Mouse (Mus musculus): ENCODE results near the gene Il21r.

The Il21r gene

DNA sequence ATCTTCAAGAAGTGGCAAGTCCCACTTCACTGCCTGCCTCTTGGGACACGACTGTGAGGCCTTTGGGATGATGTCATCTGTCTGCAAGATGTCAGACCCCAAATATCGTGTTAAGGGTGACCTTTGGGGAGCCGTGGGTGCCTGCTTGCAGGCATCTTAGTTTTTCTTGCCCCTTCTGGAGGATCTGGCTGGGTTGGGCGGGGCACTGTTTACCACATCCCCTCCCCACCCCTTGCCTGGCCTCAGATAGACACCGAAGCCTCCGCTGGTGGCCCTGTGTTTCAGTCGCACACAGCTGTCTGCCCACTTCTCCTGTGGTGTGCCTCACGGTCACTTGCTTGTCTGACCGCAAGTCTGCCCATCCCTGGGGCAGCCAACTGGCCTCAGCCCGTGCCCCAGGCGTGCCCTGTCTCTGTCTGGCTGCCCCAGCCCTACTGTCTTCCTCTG, at the start of gene Il21r:
TSS of gene Il21r (plus strand) at position 245 of the 447 bp plus-strand sequence.
- DNase-seq (ENCODE audit: low spot score in 2 of 2): no peak

DNA sequence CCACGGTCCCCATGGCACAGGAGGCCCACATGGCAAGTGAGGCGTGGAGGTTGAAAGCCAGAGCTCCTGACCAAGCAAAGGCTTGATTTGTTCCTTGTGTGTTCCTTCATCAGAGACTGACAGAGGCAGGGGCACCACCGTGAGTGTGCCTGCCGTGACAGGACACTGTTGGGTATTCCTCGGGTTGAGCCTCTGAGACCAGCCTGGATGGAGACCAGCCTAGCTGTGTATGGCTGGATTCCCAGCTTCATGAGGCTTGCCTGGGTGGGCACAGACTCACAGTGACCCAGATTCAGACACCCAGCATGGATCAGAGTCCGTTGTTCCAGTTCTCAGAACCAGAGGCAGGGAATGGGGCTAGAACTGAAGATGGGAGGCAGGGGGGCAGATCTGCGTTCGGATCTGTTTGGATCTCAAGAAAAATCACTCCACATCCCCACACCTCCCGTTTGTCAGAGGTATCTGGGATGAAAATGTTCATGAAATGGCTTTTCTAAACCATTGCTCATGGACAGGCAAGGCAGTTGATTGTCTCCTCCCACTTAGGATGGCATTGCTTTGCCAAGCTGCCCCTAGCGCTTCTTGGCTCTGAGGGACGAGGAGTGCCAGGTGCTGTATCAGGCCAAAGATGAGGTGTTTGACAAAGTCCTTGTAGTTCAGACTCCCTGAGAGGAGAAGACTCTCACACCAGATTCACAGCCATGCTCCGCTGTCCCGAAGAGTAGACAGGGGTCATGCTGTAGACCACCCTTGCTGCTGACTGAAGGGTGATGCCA, 49.4 kb upstream of the Il21r start:
- DNase-seq (ENCODE audit: low spot score in 2 of 2): no peak

DNA sequence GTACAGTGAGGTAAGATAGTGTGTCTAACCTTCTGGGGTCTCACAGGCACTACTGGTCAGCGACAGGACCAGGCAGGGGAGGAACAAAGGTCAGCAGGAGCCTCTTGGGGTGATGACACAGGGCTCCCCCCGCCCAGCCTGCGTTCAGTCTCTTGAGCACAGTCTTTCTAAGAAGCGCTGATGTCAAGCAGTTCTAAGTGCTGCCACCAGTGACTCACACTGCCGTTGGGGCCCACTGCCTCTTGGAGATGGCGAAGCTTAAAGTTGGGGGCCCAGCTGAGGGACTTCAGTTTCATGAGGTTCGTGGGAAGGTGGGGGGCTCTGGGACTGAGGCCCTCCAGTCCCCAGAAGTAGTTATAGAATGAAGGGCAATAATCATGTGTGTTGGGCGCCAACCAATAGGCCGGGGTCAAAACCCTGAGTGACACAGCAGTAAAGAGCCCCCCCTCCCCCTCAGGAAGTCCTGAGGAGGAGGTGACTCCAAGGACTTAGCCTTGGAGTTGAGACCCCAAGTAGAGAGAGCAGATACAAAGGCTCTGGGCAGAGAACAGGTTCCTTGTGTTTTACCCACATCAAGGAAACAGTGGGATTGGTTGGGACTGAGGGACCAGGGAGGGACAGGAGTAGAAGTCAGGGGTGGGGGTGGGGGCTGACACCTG, 48.6 kb upstream of the Il21r start:
- no peak for DNase-seq (ENCODE audit: low spot score in 2 of 2)

DNA sequence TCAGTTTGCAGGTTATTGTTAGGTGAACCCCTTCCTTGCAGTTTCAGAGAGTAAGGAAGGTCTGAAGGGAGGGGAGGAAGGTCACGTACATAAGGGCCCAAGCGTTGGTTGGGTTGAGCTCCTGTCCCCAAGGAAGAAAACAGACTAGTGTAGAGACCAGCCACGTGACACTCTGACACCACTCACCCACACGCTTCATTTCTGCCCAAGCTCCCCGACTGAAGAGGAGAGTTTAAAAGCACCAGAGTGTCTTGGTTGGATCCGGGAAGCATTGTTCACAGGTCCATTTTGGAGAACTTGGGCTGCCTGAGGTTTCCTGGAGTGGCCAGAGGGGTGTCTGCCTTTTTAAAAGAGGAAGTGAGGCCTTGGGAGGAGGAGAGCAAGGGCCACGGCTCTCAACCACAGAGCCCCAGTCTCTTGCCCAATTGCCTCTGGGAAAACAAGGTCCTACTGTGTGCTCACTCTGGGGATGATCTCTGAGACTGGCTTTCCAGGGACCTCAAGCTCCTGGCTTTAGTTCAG, 47.8 kb upstream of the Il21r start:
- DNase-seq (ENCODE audit: low spot score in 2 of 2): no peak

DNA sequence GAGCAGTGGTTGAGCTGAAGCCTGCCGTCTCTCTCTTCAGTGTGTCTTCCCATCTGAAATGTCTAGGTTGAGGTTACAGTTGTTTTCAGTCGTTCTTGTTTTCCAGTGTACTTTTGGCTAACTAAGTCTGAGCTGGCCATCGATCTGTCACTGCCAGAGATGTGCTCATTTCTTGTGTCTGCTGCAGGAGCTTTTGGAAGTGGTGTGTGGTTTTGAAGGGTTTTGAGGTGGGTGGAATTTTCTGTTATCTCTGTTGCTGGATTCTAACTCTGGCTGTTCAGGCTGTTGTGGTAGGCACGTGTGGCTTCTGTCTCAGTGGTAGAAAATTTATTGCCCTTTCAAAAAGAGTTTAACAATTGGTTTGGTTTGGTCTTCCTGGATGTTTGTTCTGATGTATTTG, 47.1 kb upstream of the Il21r start:
- no peak for DNase-seq (ENCODE audit: low spot score in 2 of 2)

DNA sequence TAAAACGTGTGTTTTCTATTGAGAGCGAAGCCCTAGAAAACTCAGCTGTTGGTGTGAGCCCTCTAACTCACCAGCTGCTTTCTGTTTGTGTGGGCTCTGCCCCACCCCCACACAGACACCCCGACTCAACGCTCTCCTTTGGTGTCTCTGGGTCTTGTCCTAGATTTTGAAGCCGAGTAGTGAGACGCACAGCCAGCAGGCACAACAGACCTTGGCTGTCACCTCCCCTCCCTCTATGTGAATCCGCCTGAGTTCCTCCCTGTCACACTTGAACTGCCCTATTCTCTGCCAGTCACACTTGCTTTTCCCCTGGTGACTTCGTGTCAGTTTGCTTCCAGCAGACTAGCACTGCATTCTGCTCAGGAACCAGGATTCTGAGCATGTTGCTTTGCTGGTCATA, 46.4 kb upstream of the Il21r start:
- no peak for DNase-seq (ENCODE audit: low spot score in 2 of 2)

DNA sequence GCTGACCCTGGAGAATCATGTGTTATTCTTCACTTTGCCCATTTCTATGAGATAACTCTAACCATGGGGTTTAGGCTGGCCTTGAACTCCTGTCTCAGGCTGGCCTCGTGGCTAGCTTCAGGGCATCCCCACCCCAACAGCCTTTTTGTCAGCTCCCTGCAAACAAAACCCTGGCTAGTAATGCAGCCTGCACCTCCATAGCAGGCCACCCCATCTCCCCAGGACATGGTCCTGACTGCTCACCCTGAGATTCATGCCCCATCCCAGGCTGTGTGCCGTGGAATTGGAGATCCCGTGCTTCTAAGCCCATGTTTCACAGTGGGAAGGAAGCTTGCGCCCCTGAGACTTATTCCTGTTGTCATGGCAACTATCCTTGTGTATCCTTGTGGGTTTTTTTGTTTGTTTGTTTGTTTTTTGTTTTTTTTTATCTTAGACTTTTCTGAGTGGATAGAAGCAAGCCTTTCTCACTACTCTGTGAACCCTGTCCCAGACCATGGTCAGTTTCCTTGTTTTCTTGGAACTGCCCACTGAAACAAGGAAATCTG, 44.8 kb upstream of the Il21r start:
- DNase-seq (ENCODE audit: low spot score in 2 of 2): no peak

DNA sequence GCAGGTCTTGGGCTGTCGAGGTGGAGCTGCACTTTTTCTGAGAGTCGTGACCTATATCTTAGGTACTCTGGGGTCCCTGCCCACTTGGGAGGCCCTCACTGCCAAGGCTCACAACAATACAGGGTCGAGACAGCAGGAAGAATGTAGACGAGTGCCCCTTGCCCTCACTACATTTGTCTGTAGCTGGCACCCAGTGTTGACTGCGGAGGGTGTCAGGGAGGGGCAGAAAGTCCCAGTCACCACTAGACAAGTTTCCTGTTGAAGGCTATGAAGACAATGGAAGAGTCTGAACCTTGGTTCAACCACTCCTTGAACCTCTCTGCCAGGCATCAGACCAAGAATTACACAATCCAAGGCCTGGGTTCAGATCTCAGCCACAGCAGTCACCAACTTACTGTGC, 44.2 kb upstream of the Il21r start:
- DNase-seq (ENCODE audit: low spot score in 2 of 2): no peak

DNA sequence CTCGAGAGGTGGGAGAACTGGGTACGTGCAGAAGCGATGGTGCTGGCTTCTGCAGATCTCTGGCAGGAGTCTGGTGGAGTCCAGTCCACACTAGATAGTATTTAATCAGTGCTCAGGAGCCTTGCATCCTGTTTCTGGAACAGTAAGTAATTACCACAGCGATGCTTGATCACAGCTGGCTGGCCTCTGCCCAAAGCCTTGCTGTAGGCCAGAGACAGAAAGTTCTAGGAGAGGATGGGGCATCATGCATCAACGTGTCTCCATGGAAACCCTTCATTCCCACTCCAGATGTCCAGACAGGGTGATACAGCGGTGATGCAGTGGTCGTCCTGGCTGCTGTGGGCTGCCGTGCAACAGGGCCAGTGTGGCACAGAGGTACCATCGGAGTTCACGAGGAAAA, 43.7 kb upstream of the Il21r start:
- no peak for DNase-seq (ENCODE audit: low spot score in 2 of 2)

DNA sequence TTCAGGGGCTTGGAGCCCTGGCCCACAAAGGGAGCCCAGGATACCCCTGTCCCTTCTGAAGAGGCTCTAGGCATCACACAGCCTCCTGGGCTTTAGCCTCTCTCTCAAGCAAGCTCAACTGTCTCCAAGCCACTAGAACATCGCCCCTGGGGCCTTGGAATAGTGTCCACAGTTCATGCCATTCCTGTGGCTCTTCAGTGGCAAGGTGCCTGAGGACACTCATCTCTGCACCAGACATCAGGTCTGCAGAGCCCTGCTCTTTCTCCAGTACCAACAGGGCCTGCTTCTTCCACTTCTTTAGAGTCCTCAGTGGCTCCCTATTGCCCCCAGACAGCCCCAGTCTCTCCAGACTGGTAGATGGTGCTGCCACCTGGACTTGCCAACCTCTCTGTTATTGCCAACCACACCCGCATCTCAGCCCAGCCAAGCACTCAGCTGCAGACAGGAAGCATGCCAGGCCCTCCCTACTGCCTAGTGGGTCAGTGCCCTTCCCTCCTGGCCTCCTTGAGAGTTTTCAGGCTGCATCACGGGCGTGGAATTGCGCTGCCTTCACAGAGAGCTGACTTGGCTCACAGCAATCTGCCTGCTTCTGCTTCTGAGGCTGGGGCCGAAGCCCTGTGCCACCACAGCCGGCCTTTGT, 43.0 kb upstream of the Il21r start:
- no peak for DNase-seq (ENCODE audit: low spot score in 2 of 2)

DNA sequence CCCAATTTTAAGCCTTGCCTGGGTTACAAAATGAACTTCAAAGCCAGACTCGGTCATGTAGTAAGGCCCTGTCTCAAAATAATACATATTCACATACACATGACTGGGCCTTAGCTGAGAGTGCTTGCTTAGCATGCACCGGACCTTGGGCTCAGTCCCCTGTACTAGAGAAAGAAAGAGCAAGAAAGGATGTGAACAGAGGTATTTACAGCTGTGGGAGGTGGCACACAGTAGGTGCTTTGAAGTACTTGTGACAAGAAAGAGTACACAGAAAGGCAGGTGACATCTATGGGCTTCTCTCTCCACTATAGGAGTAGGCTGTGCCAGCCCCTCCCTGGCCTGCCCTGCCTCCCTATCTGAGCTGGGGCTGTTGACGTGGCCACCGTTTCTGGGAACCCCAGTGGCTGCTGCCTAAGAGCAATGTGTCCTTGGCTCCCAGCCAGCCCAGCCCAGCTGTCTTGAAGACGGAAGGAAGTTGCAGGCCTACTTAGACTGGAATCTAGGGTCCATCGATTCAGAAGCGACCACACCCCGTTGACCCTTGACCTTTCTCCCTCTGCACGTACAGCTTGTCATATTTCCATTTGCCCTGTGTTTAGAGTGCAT, 42.0 kb upstream of the Il21r start:
- no peak for DNase-seq (ENCODE audit: low spot score in 2 of 2)

DNA sequence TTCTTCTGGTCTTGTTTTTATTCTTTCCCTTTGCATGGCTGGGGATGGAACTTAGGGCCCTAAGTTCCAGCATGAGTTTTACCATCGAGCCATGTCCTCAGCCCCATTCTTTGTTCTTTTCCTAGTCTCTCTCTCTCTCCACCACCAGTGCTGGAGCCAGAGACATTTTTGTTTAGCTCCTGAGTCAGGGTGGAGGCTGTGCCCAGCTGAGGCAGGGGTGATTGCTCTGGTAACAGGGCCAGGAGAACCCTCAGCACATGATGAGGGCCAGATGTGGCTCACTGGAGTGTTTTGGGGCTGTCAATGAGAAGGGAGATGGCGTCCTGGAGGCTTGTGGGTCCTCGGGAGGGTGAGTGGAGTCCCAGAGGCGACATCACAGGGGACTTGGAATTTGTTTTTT, 40.8 kb upstream of the Il21r start:
- no peak for DNase-seq (ENCODE audit: low spot score in 2 of 2)

DNA sequence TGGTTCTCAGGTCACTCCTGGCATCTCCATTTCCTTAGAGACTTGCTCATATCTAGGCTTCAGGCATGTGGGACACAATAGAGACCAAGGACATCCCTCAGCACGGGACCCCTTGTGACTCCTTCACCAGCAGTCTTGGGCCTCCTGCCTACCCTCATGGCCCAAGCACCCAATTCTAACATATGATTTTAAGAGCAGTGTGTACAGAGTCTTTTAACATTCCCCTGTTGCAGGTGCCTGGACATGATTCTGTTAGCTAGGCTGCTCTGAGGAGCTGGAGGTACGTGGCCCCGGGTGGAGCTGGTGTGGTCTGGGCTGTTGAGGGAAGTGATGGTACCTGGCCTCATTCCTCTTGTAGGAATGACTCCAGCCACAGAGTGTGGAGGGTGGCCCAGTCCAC, 40.1 kb upstream of the Il21r start:
- no peak for DNase-seq (ENCODE audit: low spot score in 2 of 2)

DNA sequence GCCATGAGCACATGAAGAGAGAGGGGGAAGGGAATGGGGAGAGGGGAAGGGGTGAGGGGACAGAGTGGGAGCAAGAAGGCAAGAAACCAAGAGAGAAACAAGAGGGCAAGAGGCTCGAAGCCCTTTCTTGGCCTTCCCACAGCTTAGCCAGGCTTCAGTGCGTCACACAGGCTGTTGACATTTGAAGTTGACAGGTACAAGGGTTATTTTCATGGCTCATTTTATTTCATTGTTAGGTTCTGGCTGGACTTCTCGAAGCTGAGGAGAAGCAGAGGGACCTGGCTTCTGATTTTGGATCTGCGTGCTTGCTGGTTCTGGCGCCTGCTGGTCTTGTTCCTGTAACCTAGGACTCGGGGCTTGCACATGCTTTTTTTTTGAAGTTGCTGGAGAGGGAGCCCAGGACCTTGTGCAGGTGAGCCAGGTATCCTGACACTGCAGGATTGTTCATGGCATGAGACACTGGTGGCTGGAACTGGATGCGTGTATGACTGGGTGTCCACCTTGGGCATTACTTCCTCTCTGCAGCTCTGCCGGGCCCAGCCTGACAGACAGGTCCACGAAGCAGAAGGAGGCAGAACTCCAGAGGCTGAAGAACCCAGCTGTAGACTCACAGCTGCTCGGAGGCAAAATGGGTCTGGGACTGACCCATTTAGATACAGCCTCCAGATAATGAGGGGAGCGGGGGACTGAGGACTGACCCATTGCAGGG, 38.8 kb upstream of the Il21r start:
- DNase-seq (ENCODE audit: low spot score in 2 of 2): no peak

DNA sequence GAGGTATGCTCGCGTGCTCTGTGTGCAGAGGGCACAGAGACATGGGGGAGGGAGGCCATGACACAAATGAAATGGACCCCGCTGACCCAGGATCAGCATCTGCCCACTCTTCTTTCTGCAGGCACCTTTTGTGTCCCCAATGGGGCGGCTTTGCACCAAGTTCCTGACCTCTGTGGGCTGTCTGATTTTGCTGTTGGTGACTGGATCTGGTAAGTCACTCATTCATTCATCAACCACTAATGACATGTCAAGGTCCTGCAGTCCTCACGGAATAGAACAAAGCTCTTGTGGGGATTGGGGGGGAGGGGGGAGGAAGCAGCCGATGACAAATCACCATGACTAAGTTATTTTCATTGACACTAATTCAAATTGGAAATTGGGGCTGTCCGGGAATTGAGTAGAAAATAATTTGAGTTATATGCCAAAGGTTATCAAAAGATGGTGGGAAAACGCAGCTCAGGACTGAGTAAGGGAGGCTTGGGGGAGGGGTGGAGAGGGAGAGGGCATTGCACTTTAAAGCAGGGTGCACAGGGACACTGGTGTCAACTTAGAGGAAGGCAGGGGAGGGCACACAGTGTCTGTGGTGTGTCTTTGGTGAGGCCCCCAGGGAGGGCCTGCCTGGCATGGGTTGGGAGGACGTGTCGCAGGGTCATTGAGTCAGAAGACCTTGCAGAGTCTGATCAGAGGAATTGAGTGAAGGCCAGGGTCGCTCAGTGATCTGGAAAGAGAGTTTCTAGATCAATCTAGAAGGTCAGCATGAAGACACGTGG, 37.5 kb upstream of the Il21r start:
- no peak for DNase-seq (ENCODE audit: low spot score in 2 of 2)

DNA sequence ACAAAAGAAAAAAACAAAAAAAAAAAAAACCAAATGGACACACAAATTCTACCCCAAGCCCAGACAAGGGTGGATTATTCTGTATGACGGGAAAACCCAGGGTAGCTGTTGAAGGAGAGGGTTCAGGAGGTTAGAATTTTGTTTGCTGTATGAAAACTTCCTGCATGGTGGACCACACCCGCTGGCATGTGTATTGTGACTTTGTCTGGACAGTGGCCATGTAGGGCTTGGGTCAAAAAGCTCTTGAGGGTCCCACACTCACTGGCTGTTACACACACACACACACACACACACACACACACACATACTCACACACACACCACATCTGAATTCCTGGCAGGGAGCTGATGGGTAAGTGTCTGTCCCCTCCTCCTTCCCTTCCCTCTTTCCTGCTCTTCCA, 36.8 kb upstream of the Il21r start:
- no peak for DNase-seq (ENCODE audit: low spot score in 2 of 2)

DNA sequence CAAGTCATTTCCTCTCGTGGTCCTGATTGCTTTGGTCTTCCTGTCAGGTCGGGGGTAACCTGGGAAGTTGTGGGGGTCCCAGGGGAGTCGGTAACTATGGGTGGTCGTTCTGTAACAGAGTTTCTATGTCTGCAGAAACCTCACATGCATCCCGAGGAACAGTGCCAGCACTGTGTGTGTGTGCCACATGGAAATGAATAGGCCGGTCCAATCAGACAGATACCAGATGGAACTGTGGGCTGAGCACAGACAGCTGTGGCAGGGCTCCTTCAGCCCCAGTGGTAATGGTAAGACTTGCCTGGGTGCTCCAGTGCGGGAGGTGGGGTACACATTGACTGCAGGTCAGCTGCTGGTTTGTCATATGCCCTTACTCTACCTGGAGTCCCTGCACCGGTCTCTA, 34.3 kb upstream of the Il21r start:
- no peak for DNase-seq (ENCODE audit: low spot score in 2 of 2)

DNA sequence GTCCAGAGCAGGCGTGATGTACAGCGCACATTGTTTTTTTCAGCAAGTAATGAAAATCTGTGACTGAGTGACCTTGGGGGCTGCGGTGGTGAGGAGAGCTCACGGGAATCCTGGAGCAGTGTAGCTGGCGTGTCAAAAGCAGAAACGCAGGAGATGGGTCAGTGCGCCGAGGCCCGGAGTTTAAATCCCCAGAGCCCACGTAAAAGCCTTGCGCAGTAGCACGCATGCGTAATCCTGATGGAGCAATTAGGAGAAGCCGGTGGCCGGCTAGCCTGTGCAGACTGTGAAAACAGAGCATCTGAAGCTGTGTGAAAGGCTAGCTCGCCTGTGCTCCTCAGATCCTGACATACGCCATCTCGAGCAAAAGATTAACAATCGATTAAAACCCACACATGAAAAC, 31.3 kb upstream of the Il21r start:
- DNase-seq (ENCODE audit: low spot score in 2 of 2): no peak

DNA sequence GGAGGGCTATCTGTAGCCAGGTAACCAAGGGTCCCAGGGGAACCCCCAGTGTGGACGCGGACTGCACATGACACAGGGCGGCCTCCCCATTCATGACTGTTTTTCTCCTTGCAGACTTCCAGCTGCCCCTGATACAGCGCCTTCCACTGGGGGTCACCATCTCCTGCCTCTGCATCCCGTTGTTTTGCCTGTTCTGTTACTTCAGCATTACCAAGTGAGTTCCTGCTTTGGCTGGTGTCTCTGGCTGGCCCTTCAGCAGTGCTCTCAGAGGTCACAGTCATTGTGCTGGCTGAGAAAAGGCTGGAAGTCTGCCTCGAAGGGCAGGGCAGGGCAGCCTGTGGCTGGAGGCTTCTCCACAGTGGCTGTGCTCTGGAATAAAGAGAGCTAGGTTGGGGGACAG, 30.5 kb upstream of the Il21r start:
- DNase-seq (ENCODE audit: low spot score in 2 of 2): no peak

DNA sequence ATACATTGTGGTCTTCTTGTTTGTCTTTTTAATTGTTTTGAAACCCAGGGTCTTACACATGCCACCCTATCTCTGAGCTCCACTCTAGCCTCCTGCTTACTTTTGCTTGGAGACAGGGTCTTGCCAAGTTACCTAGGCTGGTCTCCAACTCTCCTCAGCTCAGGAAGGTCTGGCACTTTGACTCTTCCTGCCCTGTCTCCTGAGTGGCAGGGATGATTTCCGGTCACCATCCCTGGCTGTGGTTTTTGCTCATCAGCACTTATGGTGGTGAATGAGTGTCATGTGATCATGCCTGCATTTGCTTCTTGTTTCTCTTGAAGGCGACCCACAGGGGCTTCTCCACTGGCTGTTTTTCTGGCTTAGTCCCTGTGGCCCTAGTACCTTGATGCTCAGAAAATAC, 29.4 kb upstream of the Il21r start:
- DNase-seq (ENCODE audit: low spot score in 2 of 2): no peak

DNA sequence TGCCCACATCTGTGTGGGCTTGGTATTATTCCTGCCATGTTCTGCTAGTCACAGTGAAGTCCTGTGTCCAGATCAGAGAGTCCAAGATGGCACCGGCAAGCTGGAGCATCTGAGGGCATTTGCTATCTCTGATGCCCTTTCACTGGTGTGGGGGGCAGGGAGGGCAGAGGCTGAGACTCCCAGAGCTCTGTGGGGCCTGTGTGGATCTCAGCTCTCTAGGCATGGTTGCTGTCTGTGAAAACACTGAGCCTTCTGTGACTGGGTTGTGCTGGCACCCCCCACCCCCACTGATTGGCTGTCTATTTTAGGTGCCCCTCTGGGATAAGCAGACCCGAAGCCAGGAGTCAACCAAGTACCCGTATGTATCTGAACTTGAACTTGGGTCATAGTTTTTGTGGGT, 28.4 kb upstream of the Il21r start:
- DNase-seq (ENCODE audit: low spot score in 2 of 2): no peak

Measured in frontal cortex, postnatal 25 days (tissue).